16 mouse cellular contexts compared by ENCODE assay signal in the genomic region with DNA sequence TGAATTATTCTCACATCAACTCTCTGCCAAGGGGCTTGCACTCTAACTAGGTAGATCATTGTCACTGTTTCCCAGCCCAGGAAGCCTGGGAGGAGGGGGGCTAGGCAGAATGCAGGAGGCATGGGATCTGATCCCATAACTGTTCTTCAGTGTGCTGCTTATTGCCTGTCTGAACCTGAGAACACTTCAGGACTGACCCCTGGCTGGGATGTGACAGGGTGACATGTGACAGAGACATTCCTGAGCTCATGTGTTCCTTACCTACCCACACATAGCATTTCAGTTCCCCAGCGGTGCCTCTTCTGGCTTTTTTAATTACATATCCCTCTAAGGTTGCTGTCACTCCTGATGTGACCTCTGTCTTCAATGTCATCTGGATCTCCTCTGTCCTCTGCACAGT. TPM values are rescaled to one million over a fixed set of nuclear protein-coding genes. Genes with fewer than 3 reads are reported as not detected.
DNase-seq lines count a peak whose midpoint lies in the region; ATAC-seq and TF ChIP-seq lines count a peak whose summit lies in the region.
"Had no signal": no experiment of that assay in that cellular context is flagged by ENCODE, and none has a peak within 500 bp of the region (broad histone marks: within the 10 kb centered on the region; RNA-seq: fewer than 3 reads in every experiment).

No protein-coding gene starts in this region.

- WGBS in heart, embryonic 11.5 days (ENCODE audit: insufficient replicate concordance) = 40% methylated on average over 1 of the region's 1 CpGs
- 14% methylated on average over 1 of the region's 1 CpGs for WGBS in kidney, embryonic 14.5 days
- 50% methylated on average over 1 of the region's 1 CpGs for WGBS in embryonic facial prominence, embryonic 10.5 days
- WGBS in heart, postnatal 0 days = 31% methylated on average over 1 of the region's 1 CpGs

- peak; percentile 36; the same call in 1 of the 2 replicates for ATAC-seq in heart, embryonic 11.5 days (replicated peaks; ENCODE audit: insufficient number of reproducible peaks, low FRiP score, low TSS enrichment)
- ATAC-seq in kidney, embryonic 14.5 days (ENCODE audit: low FRiP score, low TSS enrichment) = peak; percentile 51; the same call in 1 of the 2 replicates
- peak; percentile 74 for ATAC-seq in heart, postnatal 0 days (ENCODE audit: insufficient read depth, low read depth)
- ATAC-seq: intestine, postnatal 0 days; liver, postnatal 0 days had no signal

- peak overlapping the region; percentile 64 for H3K27ac ChIP-seq in heart, embryonic 11.5 days (ENCODE audit: low read depth, low read length)
- H3K27ac ChIP-seq in kidney, embryonic 14.5 days (ENCODE audit: low read depth, low read length) = no peak overlapping the region
- H3K27ac ChIP-seq in embryonic facial prominence, embryonic 10.5 days (replicated peaks) = peak overlapping the region; percentile 68
- peak overlapping the region; percentile 61 for H3K27ac ChIP-seq in heart, postnatal 0 days (ENCODE audit: low read depth)
- H3K27ac ChIP-seq: gastrocnemius, adult 2 months; layer of hippocampus, adult 2 months; left cerebral cortex, adult 2 months; limb, embryonic 13.5 days; neural tube, embryonic 13.5 days had no signal

- no peak for TF ChIP-seq EP300 in heart, postnatal 0 days (IDR thresholded peaks at IDR 0.05; ENCODE audit: low read depth)

- DNase-seq in heart, postnatal 4 days = no peak
- no peak for DNase-seq in kidney, postnatal 14 days
- DNase-seq in embryonic facial prominence, embryonic 10.5 days (ENCODE audit: low spot score) = peak; percentile 16
- DNase-seq in heart, postnatal 0 days (ENCODE audit: low spot score) = no peak
- DNase-seq in retina, embryonic 14.5 days (ENCODE audit: low spot score) = no peak
- DNase-seq: cerebellum, postnatal 25 days; gastrocnemius, adult 2 months; liver, postnatal 0 days; thymus, postnatal 4 days had no signal

- H3K36me3 ChIP-seq in heart, embryonic 11.5 days (ENCODE audit: control insufficient read depth, insufficient read depth, low read length) = no peaks in the 10 kb centered on the region
- peaks cover 3% of the 10 kb centered on the region; the same call in 1 of the 2 replicates for H3K36me3 ChIP-seq in kidney, embryonic 14.5 days (ENCODE audit: control insufficient read depth, insufficient read depth, low read length)
- H3K36me3 ChIP-seq in embryonic facial prominence, embryonic 10.5 days (replicated peaks) = peaks cover 4% of the 10 kb centered on the region; the same call in 1 of the 2 replicates
- H3K36me3 ChIP-seq in heart, postnatal 0 days (replicated peaks; ENCODE audit: control insufficient read depth, insufficient read depth, low read length) = peaks cover 10% of the 10 kb centered on the region; the same call in 1 of the 2 replicates
- H3K36me3 ChIP-seq: neural tube, embryonic 13.5 days had no signal

- H3K9ac ChIP-seq in heart, embryonic 11.5 days (ENCODE audit: low read depth, low read length) = no peak overlapping the region
- H3K9ac ChIP-seq in kidney, embryonic 14.5 days (ENCODE audit: low read depth, low read length) = no peak overlapping the region
- no peak overlapping the region for H3K9ac ChIP-seq in heart, postnatal 0 days (replicated peaks; ENCODE audit: low read depth, low read length)
- H3K9ac ChIP-seq: limb, embryonic 13.5 days; liver, postnatal 0 days; neural tube, embryonic 13.5 days had no signal

- H3K9me3 ChIP-seq in heart, embryonic 11.5 days (replicated peaks; ENCODE audit: control insufficient read depth, low read length) = no peaks in the 10 kb centered on the region
- no peaks in the 10 kb centered on the region for H3K9me3 ChIP-seq in kidney, embryonic 14.5 days (ENCODE audit: control insufficient read depth, low read length)
- no peaks in the 10 kb centered on the region for H3K9me3 ChIP-seq in embryonic facial prominence, embryonic 10.5 days
- H3K9me3 ChIP-seq in heart, postnatal 0 days (replicated peaks; ENCODE audit: control insufficient read depth, low read length) = no peaks in the 10 kb centered on the region
- H3K9me3 ChIP-seq: limb, embryonic 13.5 days; neural tube, embryonic 13.5 days had no signal

- no peak for TF ChIP-seq CTCF in heart, postnatal 0 days (IDR thresholded peaks at IDR 0.05; ENCODE audit: low read depth)

- no peak overlapping the region for H3K4me3 ChIP-seq in heart, embryonic 11.5 days (ENCODE audit: low read depth, low read length)
- no peak overlapping the region for H3K4me3 ChIP-seq in kidney, embryonic 14.5 days (ENCODE audit: low read length)
- H3K4me3 ChIP-seq in embryonic facial prominence, embryonic 10.5 days = no peak overlapping the region
- H3K4me3 ChIP-seq in heart, postnatal 0 days (ENCODE audit: low read depth, low read length) = no peak overlapping the region
- H3K4me3 ChIP-seq: gastrocnemius, adult 2 months; layer of hippocampus, adult 2 months; left cerebral cortex, adult 2 months; limb, embryonic 13.5 days; neural tube, embryonic 13.5 days had no signal

- H3K4me1 ChIP-seq in heart, embryonic 11.5 days (ENCODE audit: control insufficient read depth, insufficient read depth, low read length) = peaks cover 40% of the 10 kb centered on the region
- peaks cover 42% of the 10 kb centered on the region for H3K4me1 ChIP-seq in kidney, embryonic 14.5 days (ENCODE audit: control insufficient read depth, insufficient read depth, low read length)
- H3K4me1 ChIP-seq in embryonic facial prominence, embryonic 10.5 days = peaks cover 73% of the 10 kb centered on the region
- peaks cover 24% of the 10 kb centered on the region for H3K4me1 ChIP-seq in heart, postnatal 0 days (ENCODE audit: control insufficient read depth, insufficient read depth)

- H3K27me3 ChIP-seq in heart, embryonic 11.5 days (ENCODE audit: control insufficient read depth, insufficient read depth, low read length) = no peaks in the 10 kb centered on the region
- no peaks in the 10 kb centered on the region for H3K27me3 ChIP-seq in kidney, embryonic 14.5 days (ENCODE audit: control insufficient read depth, insufficient read depth, low read length)
- H3K27me3 ChIP-seq in embryonic facial prominence, embryonic 10.5 days (replicated peaks; ENCODE audit: low read depth, poor library complexity, severe bottlenecking) = no peaks in the 10 kb centered on the region
- H3K27me3 ChIP-seq in heart, postnatal 0 days (ENCODE audit: control insufficient read depth, insufficient read depth, low read length) = no peaks in the 10 kb centered on the region
- H3K27me3 ChIP-seq: limb, embryonic 13.5 days; neural tube, embryonic 13.5 days had no signal

- H3K4me2 ChIP-seq in heart, embryonic 11.5 days = no peak overlapping the region
- H3K4me2 ChIP-seq in kidney, embryonic 14.5 days (replicated peaks; ENCODE audit: low read depth, low read length) = no peak overlapping the region
- H3K4me2 ChIP-seq in heart, postnatal 0 days (ENCODE audit: low read depth, low read length) = no peak overlapping the region
- H3K4me2 ChIP-seq: limb, embryonic 13.5 days; neural tube, embryonic 13.5 days had no signal

RNA-seq across cellular contexts. Expression of a gene that starts 49.5 kb away (rescaled TPM):
- polyA plus RNA-seq in heart, embryonic 11.5 days (2014; fragmentation: Nextera tagmentation; extraction: Ambion mirVana) = 277 and 328 TPM in 2 replicates
- 100 to 1,000 TPM; 145 to 147 TPM for total RNA-seq in heart, postnatal 4 days (2021)
- polyA plus RNA-seq in kidney, embryonic 14.5 days (2014; fragmentation: Nextera tagmentation; extraction: Ambion mirVana) = 116 and 125 TPM in 2 replicates
- 69.6 and 77.8 TPM in 2 replicates for polyA plus RNA-seq in embryonic facial prominence, embryonic 10.5 days (2016; fragmentation: Nextera tagmentation; extraction: Ambion mirVana)
- total RNA-seq in heart, postnatal 0 days (2014; rRNA removed; ENCODE audit: low replicate concordance) = 560 and 720 TPM in 2 replicates
- 63.9 and 66.0 TPM in 2 replicates for polyA plus RNA-seq in heart, postnatal 0 days (2015; fragmentation: Nextera tagmentation; extraction: Ambion mirVana)
